Mouse (Mus musculus): Measurements from ENCODE around the gene Ganab. TPM values are rescaled to one million over a fixed set of nuclear protein-coding genes. Genes with fewer than 3 reads are reported as not detected.
"Not testable (repeated sequence)": the region's sequence is repeated elsewhere in the genome, so short reads cannot be mapped to it uniquely, and the experiment has no call there.

Gene Ganab
- polyA plus RNA-seq, 1 experiment from 2014 or later = 109 TPM

GRCm38 (mm10) chr19:8870381-8870780 lies 27.5 kb upstream of the Ganab start:
- H3K4me3 ChIP-seq (ENCODE audit: low read depth, low read length) = peak overlapping the region; percentile 98; the same call in 1 of the 2 replicates
- WGBS = 77% methylated on average over 3 of the region's 3 CpGs
- H3K4me1 ChIP-seq (ENCODE audit: control insufficient read depth, insufficient read depth, low read length); DNase-seq (ENCODE audit: low spot score, missing footprints); H3K36me3 ChIP-seq (ENCODE audit: control insufficient read depth, insufficient read depth, low read length); H3K9ac ChIP-seq (ENCODE audit: low read length); H3K27me3 ChIP-seq (ENCODE audit: control insufficient read depth, insufficient read depth, low read length); H3K4me2 ChIP-seq; H3K27ac ChIP-seq (ENCODE audit: low read depth, low read length); H3K9me3 ChIP-seq (ENCODE audit: control insufficient read depth, low read length); ATAC-seq (ENCODE audit: low FRiP score): not testable (repeated sequence)

- Histone ChIP-seq H3K9me3 (ENCODE audit: control insufficient read depth, low read length) (no peaks in the 10 kb centered on the region), H3K27ac (ENCODE audit: low read depth, low read length) (peak overlapping the region; percentile 15; the same call in 1 of the 2 replicates), H3K4me2 (peak overlapping the region; percentile 96), H3K9ac (ENCODE audit: low read length) (peak overlapping the region; percentile 93), H3K4me3 (ENCODE audit: low read depth, low read length) (peak overlapping the region; percentile 98), H3K36me3 (ENCODE audit: control insufficient read depth, insufficient read depth, low read length) (peaks cover 5% of the 10 kb centered on the region; the same call in 1 of the 2 replicates), H3K27me3 (ENCODE audit: control insufficient read depth, insufficient read depth, low read length) (no peaks in the 10 kb centered on the region), H3K4me1 (ENCODE audit: control insufficient read depth, insufficient read depth, low read length) (peaks cover 6% of the 10 kb centered on the region)
- WGBS = 67% methylated on average over 9 of the region's 9 CpGs
- ATAC-seq (ENCODE audit: low FRiP score) (peak; percentile 36), DNase-seq (ENCODE audit: low spot score, missing footprints) (no peak)
These were observed 27.0 kb upstream of the Ganab start for GRCm38 (mm10) chr19:8870838-8871237.

DNA sequence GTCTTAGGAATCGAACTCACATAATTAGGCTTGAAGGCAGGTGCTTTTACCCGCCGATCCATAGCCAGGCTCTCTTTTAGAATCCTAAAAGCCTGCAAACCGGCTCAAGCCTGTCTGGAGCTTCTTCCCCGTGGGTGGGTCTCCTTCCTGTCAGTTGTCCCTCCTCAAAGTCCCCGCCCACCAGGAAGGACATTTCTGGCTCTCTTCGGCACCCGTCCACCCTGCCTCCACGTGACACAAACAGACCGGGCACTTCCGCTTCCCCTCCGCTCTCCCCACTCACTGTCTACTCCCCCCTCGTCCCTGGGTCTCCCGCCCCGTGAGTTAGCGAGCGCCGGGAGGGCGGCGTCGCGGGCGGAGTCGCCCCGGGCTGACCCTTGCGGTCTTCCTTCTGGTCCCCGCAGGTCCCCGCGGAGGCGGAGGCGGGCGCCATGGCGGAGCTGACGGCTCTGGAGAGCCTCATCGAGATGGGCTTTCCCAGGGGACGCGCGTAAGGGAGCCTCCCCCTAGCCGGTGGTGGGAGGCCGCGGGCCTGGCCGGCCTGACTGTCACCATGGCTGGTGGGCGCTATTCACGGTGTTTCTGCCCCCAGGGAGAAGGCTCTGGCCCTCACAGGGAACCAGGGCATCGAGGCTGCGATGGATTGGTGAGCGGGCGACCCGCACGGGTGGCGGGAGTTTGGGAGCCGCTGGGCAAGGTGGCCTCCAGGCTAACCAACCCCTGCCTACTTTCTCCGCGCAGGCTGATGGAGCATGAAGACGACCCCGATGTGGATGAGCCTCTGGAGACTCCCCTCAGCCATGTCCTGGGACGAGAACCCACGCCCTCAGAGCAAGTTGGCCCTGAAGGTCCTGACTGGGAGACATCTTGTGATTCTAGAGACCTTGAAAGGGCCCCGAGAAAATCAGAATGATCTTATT lies 26.3 kb upstream of the Ganab start, which contains the start of gene Ubxn1:
TSS of gene Ubxn1 (plus strand) at position 230 of the 920 bp plus-strand sequence.
- peaks cover 5% of the 10 kb centered on the region; the same call in 1 of the 2 replicates for H3K36me3 ChIP-seq (ENCODE audit: control insufficient read depth, insufficient read depth, low read length)
- H3K9ac ChIP-seq (ENCODE audit: low read length) = peak within 1 kb of the TSS; percentile 93
- WGBS = under 1% methylated on average over 59 of the region's 59 CpGs
- no peaks in the 10 kb centered on the region for H3K9me3 ChIP-seq (ENCODE audit: control insufficient read depth, low read length)
- peak within 1 kb of the TSS; percentile 96 for H3K4me2 ChIP-seq
- peak within 1 kb of the TSS; percentile 65 for H3K27ac ChIP-seq (ENCODE audit: low read depth, low read length)
- DNase-seq (ENCODE audit: low spot score, missing footprints) (peak; percentile 98), ATAC-seq (ENCODE audit: low FRiP score) (peak; percentile 99)
- no peaks in the 10 kb centered on the region for H3K27me3 ChIP-seq (ENCODE audit: control insufficient read depth, insufficient read depth, low read length)
- H3K4me3 ChIP-seq (ENCODE audit: low read depth, low read length) = peak within 1 kb of the TSS; percentile 98
- peaks cover 6% of the 10 kb centered on the region for H3K4me1 ChIP-seq (ENCODE audit: control insufficient read depth, insufficient read depth, low read length)

GRCm38 (mm10) chr19:8872266-8872840 lies 25.5 kb upstream of the Ganab start:
- Histone ChIP-seq H3K4me1 (ENCODE audit: control insufficient read depth, insufficient read depth, low read length) (peaks cover 6% of the 10 kb centered on the region), H3K4me2 (peak overlapping the region; percentile 96), H3K4me3 (ENCODE audit: low read depth, low read length) (peak overlapping the region; percentile 98), H3K27me3 (ENCODE audit: control insufficient read depth, insufficient read depth, low read length) (no peaks in the 10 kb centered on the region), H3K9me3 (ENCODE audit: control insufficient read depth, low read length) (no peaks in the 10 kb centered on the region), H3K27ac (ENCODE audit: low read depth, low read length) (no peak overlapping the region), H3K9ac (ENCODE audit: low read length) (peak overlapping the region; percentile 93), H3K36me3 (ENCODE audit: control insufficient read depth, insufficient read depth, low read length) (peaks cover 5% of the 10 kb centered on the region; the same call in 1 of the 2 replicates)
- 81% methylated on average over 10 of the region's 10 CpGs for WGBS
- ATAC-seq (ENCODE audit: low FRiP score) = no peak
- DNase-seq (ENCODE audit: low spot score, missing footprints) = no peak

DNA sequence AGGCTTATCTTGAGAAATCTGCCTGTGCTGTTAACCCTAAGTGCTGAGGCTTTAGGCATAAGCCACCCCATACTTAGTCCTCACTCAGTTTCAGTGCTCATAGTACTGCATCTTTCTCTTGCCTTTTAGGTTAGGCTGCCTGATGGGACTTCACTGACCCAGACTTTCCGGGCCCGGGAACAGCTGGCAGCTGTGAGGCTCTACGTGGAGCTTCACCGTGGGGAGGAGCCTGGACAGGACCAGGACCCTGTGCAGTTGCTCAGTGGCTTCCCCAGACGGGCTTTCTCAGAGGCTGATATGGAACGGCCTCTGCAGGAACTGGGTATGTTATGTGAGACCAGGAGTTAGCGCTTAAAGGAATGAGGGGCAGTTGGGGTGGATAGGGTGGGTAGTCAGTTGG lies 22.8 kb upstream of the Ganab start:
- no peak for DNase-seq (ENCODE audit: low spot score, missing footprints)

DNA sequence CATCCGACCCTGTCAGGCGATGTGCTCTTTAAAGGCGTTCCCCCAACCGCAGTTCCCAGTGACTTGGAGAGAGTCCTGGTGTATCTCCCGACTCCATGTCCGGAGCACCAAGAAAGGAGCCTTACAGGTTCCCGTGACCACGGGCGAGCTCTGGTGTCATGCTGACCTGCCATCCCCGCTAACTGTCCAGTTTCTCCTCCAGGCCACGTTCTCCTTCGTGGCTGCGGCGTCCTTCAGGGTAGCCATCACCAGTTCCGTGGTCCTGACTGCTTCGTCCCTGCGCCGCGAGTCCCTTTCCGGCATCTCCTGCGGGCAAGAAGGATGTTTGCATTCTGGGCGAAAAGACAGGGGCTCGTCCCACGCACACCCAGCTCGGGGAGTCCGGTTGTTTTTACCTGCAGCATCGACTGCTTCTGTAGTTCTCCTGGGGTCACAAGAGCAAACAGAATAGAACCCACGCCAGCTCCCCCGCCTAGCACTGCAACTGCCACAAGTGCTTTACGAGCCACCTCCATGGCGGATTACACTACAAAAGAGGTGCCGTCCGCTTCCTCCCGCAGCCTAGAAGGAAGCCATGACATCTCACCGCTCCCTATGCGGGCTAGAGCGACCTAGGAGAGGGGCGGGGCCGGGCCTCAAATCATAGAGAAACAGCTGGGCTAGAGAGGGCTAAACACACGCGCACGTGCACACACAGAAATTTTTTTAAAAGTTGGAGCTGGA lies 17.4 kb upstream of the Ganab start, which contains the start of gene Uqcc3:
TSS of gene Uqcc3 (minus strand) at position 613 of the 723 bp plus-strand sequence.
- Histone ChIP-seq H3K4me2 (peak within 1 kb of the TSS; percentile 87), H3K27ac (ENCODE audit: low read depth, low read length) (peak within 1 kb of the TSS; percentile 56), H3K27me3 (ENCODE audit: control insufficient read depth, insufficient read depth, low read length) (no peaks in the 10 kb centered on the region), H3K9ac (ENCODE audit: low read length) (peak within 1 kb of the TSS; percentile 87), H3K4me3 (ENCODE audit: low read depth, low read length) (peak within 1 kb of the TSS; percentile 73), H3K36me3 (ENCODE audit: control insufficient read depth, insufficient read depth, low read length) (no peaks in the 10 kb centered on the region), H3K4me1 (ENCODE audit: control insufficient read depth, insufficient read depth, low read length) (peaks cover 7% of the 10 kb centered on the region; the same call in 1 of the 2 replicates), H3K9me3 (ENCODE audit: control insufficient read depth, low read length) (no peaks in the 10 kb centered on the region)
- DNase-seq (ENCODE audit: low spot score, missing footprints) (peak; percentile 97), ATAC-seq (ENCODE audit: low FRiP score) (peak; percentile 98)
- under 1% methylated on average over 42 of the region's 42 CpGs for WGBS

More for the DNA sequence above, 22.8 kb upstream of the Ganab start:
- Histone ChIP-seq H3K9ac (ENCODE audit: low read length) (no peak overlapping the region), H3K4me3 (ENCODE audit: low read depth, low read length) (no peak overlapping the region), H3K36me3 (ENCODE audit: control insufficient read depth, insufficient read depth, low read length) (peaks cover 5% of the 10 kb centered on the region; the same call in 1 of the 2 replicates), H3K9me3 (ENCODE audit: control insufficient read depth, low read length) (no peaks in the 10 kb centered on the region), H3K4me1 (ENCODE audit: control insufficient read depth, insufficient read depth, low read length) (peaks cover 12% of the 10 kb centered on the region), H3K27me3 (ENCODE audit: control insufficient read depth, insufficient read depth, low read length) (no peaks in the 10 kb centered on the region), H3K27ac (ENCODE audit: low read depth, low read length) (no peak overlapping the region), H3K4me2 (no peak overlapping the region)
- 95% methylated on average over 7 of the region's 7 CpGs for WGBS
- no peak for ATAC-seq (ENCODE audit: low FRiP score)

GRCm38 (mm10) chr19:8881034-8881392 lies 16.9 kb upstream of the Ganab start:
- Histone ChIP-seq H3K36me3 (ENCODE audit: control insufficient read depth, insufficient read depth, low read length) (no peaks in the 10 kb centered on the region), H3K4me2 (peak overlapping the region; percentile 87), H3K9me3 (ENCODE audit: control insufficient read depth, low read length) (no peaks in the 10 kb centered on the region), H3K4me3 (ENCODE audit: low read depth, low read length) (peak overlapping the region; percentile 73), H3K27ac (ENCODE audit: low read depth, low read length) (peak overlapping the region; percentile 56; the same call in 1 of the 2 replicates), H3K27me3 (ENCODE audit: control insufficient read depth, insufficient read depth, low read length) (no peaks in the 10 kb centered on the region), H3K4me1 (ENCODE audit: control insufficient read depth, insufficient read depth, low read length) (peaks cover 7% of the 10 kb centered on the region; the same call in 1 of the 2 replicates), H3K9ac (ENCODE audit: low read length) (peak overlapping the region; percentile 87)
- ATAC-seq (ENCODE audit: low FRiP score) (peak; percentile 42), DNase-seq (ENCODE audit: low spot score, missing footprints) (no peak)
- WGBS = 13% methylated on average over 3 of the region's 3 CpGs

DNA sequence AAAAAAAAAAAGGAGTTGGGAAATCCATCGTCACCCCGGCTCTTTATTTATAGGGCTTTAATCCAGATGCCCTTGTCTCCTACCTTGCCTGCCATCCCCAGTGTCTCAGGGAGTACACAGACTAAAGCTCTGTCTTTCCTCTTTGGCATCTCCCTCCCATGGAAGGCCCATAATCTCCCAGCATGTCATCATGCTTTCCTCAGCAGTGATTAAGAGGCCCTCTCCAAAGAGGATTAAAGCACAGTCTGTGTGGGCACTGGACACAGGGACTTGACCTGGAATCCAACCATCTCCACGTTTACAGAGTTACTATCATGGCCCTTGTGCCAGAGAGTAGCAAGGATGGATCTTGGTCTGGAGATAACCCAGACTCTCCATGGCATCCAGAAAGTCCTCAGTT lies 14.3 kb upstream of the Ganab start, which contains the start of the genes Lbhd1 and Gm49403:
TSS of gene Lbhd1 (plus strand) at position 117 of the 400 bp plus-strand sequence.
TSS of gene Gm49403 (plus strand) at position 315 of the 400 bp plus-strand sequence.
- Histone ChIP-seq H3K4me3 (ENCODE audit: low read depth, low read length) (no peak within 1 kb of the TSS), H3K9me3 (ENCODE audit: control insufficient read depth, low read length) (no peaks in the 10 kb centered on the region), H3K9ac (ENCODE audit: low read length) (no peak within 1 kb of the TSS), H3K4me1 (ENCODE audit: control insufficient read depth, insufficient read depth, low read length) (peaks cover 14% of the 10 kb centered on the region), H3K4me2 (no peak within 1 kb of the TSS), H3K27me3 (ENCODE audit: control insufficient read depth, insufficient read depth, low read length) (no peaks in the 10 kb centered on the region), H3K27ac (ENCODE audit: low read depth, low read length) (no peak within 1 kb of the TSS), H3K36me3 (ENCODE audit: control insufficient read depth, insufficient read depth, low read length) (no peaks in the 10 kb centered on the region)
- ATAC-seq (ENCODE audit: low FRiP score) (no peak), DNase-seq (ENCODE audit: low spot score, missing footprints) (no peak)
- WGBS = 64% methylated on average over 3 of the region's 3 CpGs
